Mouse (Mus musculus) A20 (cell line): Measurements from ENCODE around the gene Msrb1.
"Not testable (repeated sequence)": the region's sequence is repeated elsewhere in the genome, so short reads cannot be mapped to it uniquely, and the experiment has no call there.

ENCODE experiments used
- DNase-seq: peaks from one replicate; pipeline ENCODE4 v3.0.0-alpha.2; 2011; ENCODE audit warnings: low read depth, low spot score

Msrb1 gene

GRCm38 (mm10) chr17:24719494-24720222, 16.8 kb upstream of the Msrb1 start:
- peak; percentile 98 for DNase-seq

- not testable (repeated sequence) for DNase-seq
Measured at GRCm38 (mm10) chr17:24720616-24721015, 15.8 kb upstream of the Msrb1 start.

- DNase-seq: not testable (repeated sequence)
Measured at GRCm38 (mm10) chr17:24721383-24721955, 15.0 kb upstream of the Msrb1 start.

GRCm38 (mm10) chr17:24722220-24722924, 14.1 kb upstream of the Msrb1 start:
- DNase-seq: peak; percentile 59

GRCm38 (mm10) chr17:24723122-24723880, 13.1 kb upstream of the Msrb1 start:
- DNase-seq: peak; percentile 62

GRCm38 (mm10) chr17:24723881-24724180, 12.6 kb upstream of the Msrb1 start:
- DNase-seq: no peak

- DNase-seq: peak; percentile 94
Measured at GRCm38 (mm10) chr17:24724184-24724583, 12.3 kb upstream of the Msrb1 start, which contains the start of gene Ndufb10. Ndufb10 (minus strand) TSS chr17:24724478.

- no peak for DNase-seq
Measured at GRCm38 (mm10) chr17:24725637-24726390, 10.6 kb upstream of the Msrb1 start.

GRCm38 (mm10) chr17:24727618-24728017, 8.8 kb upstream of the Msrb1 start, which contains the start of gene Rpl3l:
Rpl3l (plus strand) TSS chr17:24727820.
- no peak for DNase-seq

GRCm38 (mm10) chr17:24728184-24728583, 8.3 kb upstream of the Msrb1 start:
- DNase-seq: no peak

- no peak for DNase-seq
Measured at GRCm38 (mm10) chr17:24729067-24729466, 7.4 kb upstream of the Msrb1 start.

GRCm38 (mm10) chr17:24730787-24731186, 5.7 kb upstream of the Msrb1 start:
- DNase-seq: no peak

- DNase-seq: no peak
Measured at GRCm38 (mm10) chr17:24732233-24732935, 4.1 kb upstream of the Msrb1 start.

GRCm38 (mm10) chr17:24733434-24734050, 2.9 kb upstream of the Msrb1 start:
- no peak for DNase-seq

GRCm38 (mm10) chr17:24734513-24734912, 1.9 kb upstream of the Msrb1 start:
- peak; percentile 40 for DNase-seq

GRCm38 (mm10) chr17:24735446-24735845, 996 bp upstream of the Msrb1 start:
- DNase-seq: no peak

- DNase-seq: peak; percentile 59
Measured at GRCm38 (mm10) chr17:24737135-24737810, 831 bp downstream of the Msrb1 start.

- no peak for DNase-seq
Measured at GRCm38 (mm10) chr17:24738238-24738637, 1.8 kb downstream of the Msrb1 start.

- no peak for DNase-seq
Measured at GRCm38 (mm10) chr17:24739926-24740325, 3.5 kb downstream of the Msrb1 start.

- DNase-seq: no peak
Measured at GRCm38 (mm10) chr17:24742307-24742706, 5.9 kb downstream of the Msrb1 start.
